Mouse (Mus musculus): ENCODE measurements around the gene Tdp1. TPM values are rescaled to one million over a fixed set of nuclear protein-coding genes. Genes with fewer than 3 reads are reported as not detected.

Gene Tdp1
- total RNA-seq (2021): 10 to 100 TPM; 13.4 to 16.0 TPM
- long read RNA-seq, experiment 1, transcript Tdp1-207 (16 exons, 2,036 nt): major isoform, 11 of 16 reads
- long read RNA-seq, experiment 1, partial matches to known transcripts: 1 of 16 reads
- long read RNA-seq, experiment 1, other reads (novel, unspliced or antisense): 3 of 16 reads
- long read RNA-seq, experiment 2, partial matches to known transcripts: 1 of 3 reads
- long read RNA-seq, experiment 2, other reads (novel, unspliced or antisense): 0 of 3 reads

GRCm38 (mm10) chr12:99884269-99885261, at the start of gene Tdp1, which contains the start of gene Efcab11:
Gene Tdp1 (plus strand): TSS chr12:99884517.
Gene Efcab11 (minus strand): TSS chr12:99884439.
- peak; percentile 94 to 97 for DNase-seq

GRCm38 (mm10) chr12:99836404-99837131, 47.7 kb upstream of the Tdp1 start:
- peak; percentile 46 for DNase-seq

GRCm38 (mm10) chr12:99837528-99837927, 46.8 kb upstream of the Tdp1 start:
- no peak for DNase-seq

GRCm38 (mm10) chr12:99838109-99838508, 46.2 kb upstream of the Tdp1 start:
- DNase-seq: no peak

- DNase-seq: peak in 1 of 2 experiments; percentile 6
Observed at GRCm38 (mm10) chr12:99838703-99839102, 45.6 kb upstream of the Tdp1 start.

GRCm38 (mm10) chr12:99844951-99845350, 39.4 kb upstream of the Tdp1 start:
- no peak for DNase-seq

- DNase-seq: no peak
Observed at GRCm38 (mm10) chr12:99849996-99850395, 34.3 kb upstream of the Tdp1 start.

- DNase-seq: no peak
Observed at GRCm38 (mm10) chr12:99853323-99854258, 30.7 kb upstream of the Tdp1 start.

GRCm38 (mm10) chr12:99856011-99856410, 28.3 kb upstream of the Tdp1 start:
- DNase-seq: no peak

- no peak for DNase-seq
Observed at GRCm38 (mm10) chr12:99858664-99859063, 25.7 kb upstream of the Tdp1 start.

GRCm38 (mm10) chr12:99859391-99860100, 24.8 kb upstream of the Tdp1 start:
- no peak for DNase-seq

- no peak for DNase-seq
Observed at GRCm38 (mm10) chr12:99860981-99861380, 23.3 kb upstream of the Tdp1 start.

GRCm38 (mm10) chr12:99864613-99865012, 19.7 kb upstream of the Tdp1 start:
- no peak for DNase-seq

- DNase-seq: no peak
Observed at GRCm38 (mm10) chr12:99868821-99869220, 15.5 kb upstream of the Tdp1 start.

GRCm38 (mm10) chr12:99873443-99873842, 10.9 kb upstream of the Tdp1 start:
- no peak for DNase-seq

- DNase-seq: no peak
Observed at GRCm38 (mm10) chr12:99874609-99875008, 9.7 kb upstream of the Tdp1 start.

- DNase-seq: peak; percentile 89
Observed at GRCm38 (mm10) chr12:99883000-99883712, 1.2 kb upstream of the Tdp1 start.

- DNase-seq: no peak
Observed at GRCm38 (mm10) chr12:99883713-99884105, 608 bp upstream of the Tdp1 start.

- no peak for DNase-seq
Observed at GRCm38 (mm10) chr12:99885282-99885901, 1.1 kb downstream of the Tdp1 start.

Data from adrenal gland, postnatal 36 days (tissue).